Mouse (Mus musculus) E14TG2a.4 (cell line): ENCODE results near the gene Tmod1.

Experiments used
- H3K27me3 ChIP-seq: 2 replicates; pipeline ENCODE4 v1.6.1; 2014; ENCODE audit warnings: low read length, control low read depth; ENCODE audit not compliant: insufficient read depth
- H3K36me3 ChIP-seq: 2 replicates; pipeline ENCODE4 v1.6.1; 2014; ENCODE audit warnings: low read length, control low read depth; ENCODE audit not compliant: insufficient read depth
- H3K4me1 ChIP-seq: replicated peaks from 2 replicates; pipeline ENCODE4 v1.6.1; 2014; ENCODE audit warnings: low read depth, low read length, control low read depth
- H3K4me3 ChIP-seq: replicated peaks from 2 replicates; pipeline ENCODE4 v1.5.1; 2014; ENCODE audit warnings: mild to moderate bottlenecking, low read length
- H3K9me3 ChIP-seq: 2 replicates; pipeline ENCODE4 v1.6.1; 2014; ENCODE audit warnings: low read length, control low read depth
- CTCF ChIP-seq: conservative IDR thresholded peaks from 2 replicates; pipeline ENCODE4 v1.5.1; 2014; ENCODE audit warnings: low read length
- NANOG ChIP-seq: IDR thresholded peaks from 2 replicates; pipeline ENCODE4 v1.6.1; 2014; ENCODE audit warnings: borderline replicate concordance, low read length, mixed read lengths
- POU5F1 ChIP-seq: IDR thresholded peaks from 2 replicates; pipeline ENCODE4 v1.6.1; 2014; ENCODE audit warnings: low read length, borderline replicate concordance

Gene Tmod1

GRCm38 (mm10) chr4:46028224-46028623 is 10.5 kb upstream of the Tmod1 start:
- H3K4me3 ChIP-seq: no peak overlapping the region
- 0 out of 2 replicates have a peak, but pooled peaks cover 2% of the 10 kb centered on the region for H3K4me1 ChIP-seq
- TF ChIP-seq CTCF: no peak
- no peak for TF ChIP-seq NANOG
- no peak for TF ChIP-seq POU5F1
- peaks cover 2% of the 10 kb centered on the region; the same call in 1 of the 2 replicates for H3K27me3 ChIP-seq
- no peaks in the 10 kb centered on the region for H3K36me3 ChIP-seq
- H3K9me3 ChIP-seq: no peaks in the 10 kb centered on the region

- Histone ChIP-seq H3K27me3 (peaks cover 5% of the 10 kb centered on the region; the same call in 1 of the 2 replicates), H3K4me3 (no peak overlapping the region), H3K4me1 (0 out of 2 replicates have a peak, but pooled peaks cover 2% of the 10 kb centered on the region), H3K9me3 (no peaks in the 10 kb centered on the region), H3K36me3 (no peaks in the 10 kb centered on the region)
- TF ChIP-seq NANOG (no peak), POU5F1 (no peak), CTCF (no peak)
These were observed 10.0 kb upstream of the Tmod1 start for GRCm38 (mm10) chr4:46028781-46029180.

DNA sequence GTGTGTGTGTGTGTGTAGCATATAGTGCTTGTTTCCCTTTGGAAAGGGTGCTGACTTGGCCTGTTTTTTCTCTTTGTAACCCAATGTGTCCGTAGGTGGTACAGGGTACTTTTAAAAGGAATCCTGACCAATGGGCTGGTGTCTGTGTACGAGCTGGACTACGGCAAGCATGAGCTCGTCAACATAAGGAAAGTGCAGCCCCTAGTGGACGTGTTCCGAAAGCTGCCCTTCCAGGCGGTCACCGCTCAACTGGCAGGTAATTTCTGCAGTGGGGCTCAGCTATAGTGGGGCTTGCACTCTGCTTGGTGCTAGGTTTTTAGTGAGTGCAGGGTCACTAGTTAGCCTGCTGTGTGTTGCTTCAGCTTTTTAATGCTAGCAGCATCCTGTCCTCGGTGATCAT is 9.2 kb upstream of the Tmod1 start:
- Histone ChIP-seq H3K9me3 (no peaks in the 10 kb centered on the region), H3K4me1 (0 out of 2 replicates have a peak, but pooled peaks cover 2% of the 10 kb centered on the region), H3K27me3 (peaks cover 10% of the 10 kb centered on the region; the same call in 1 of the 2 replicates), H3K4me3 (no peak overlapping the region), H3K36me3 (no peaks in the 10 kb centered on the region)
- no peak for TF ChIP-seq NANOG
- TF ChIP-seq CTCF: peak; percentile 19

GRCm38 (mm10) chr4:46032448-46032847 is 6.3 kb upstream of the Tmod1 start:
- H3K4me3 ChIP-seq: no peak overlapping the region
- no peak for TF ChIP-seq POU5F1
- TF ChIP-seq CTCF: no peak
- TF ChIP-seq NANOG: no peak

GRCm38 (mm10) chr4:46033197-46033596 is 5.5 kb upstream of the Tmod1 start:
- TF ChIP-seq POU5F1: no peak
- TF ChIP-seq CTCF: no peak
- TF ChIP-seq NANOG: no peak

More at GRCm38 (mm10) chr4:46032448-46032847, 6.3 kb upstream of the Tmod1 start:
- no peaks in the 10 kb centered on the region for H3K36me3 ChIP-seq
- H3K4me1 ChIP-seq: 0 out of 2 replicates have a peak, but pooled peaks cover 2% of the 10 kb centered on the region
- peaks cover 25% of the 10 kb centered on the region for H3K27me3 ChIP-seq
- H3K9me3 ChIP-seq: no peaks in the 10 kb centered on the region

GRCm38 (mm10) chr4:46038591-46038891 is 194 bp upstream of the Tmod1 start:
- no peak for TF ChIP-seq CTCF
- no peak for TF ChIP-seq NANOG
- no peak for TF ChIP-seq POU5F1
- Histone ChIP-seq H3K4me1 (peaks cover 12% of the 10 kb centered on the region), H3K36me3 (no peaks in the 10 kb centered on the region), H3K27me3 (peaks cover 80% of the 10 kb centered on the region), H3K9me3 (no peaks in the 10 kb centered on the region), H3K4me3 (peak overlapping the region; percentile 80)

More at GRCm38 (mm10) chr4:46033197-46033596, 5.5 kb upstream of the Tmod1 start:
- Histone ChIP-seq H3K4me1 (0 out of 2 replicates have a peak, but pooled peaks cover 2% of the 10 kb centered on the region), H3K27me3 (peaks cover 32% of the 10 kb centered on the region), H3K36me3 (no peaks in the 10 kb centered on the region), H3K4me3 (no peak overlapping the region), H3K9me3 (no peaks in the 10 kb centered on the region)

- peaks cover 83% of the 10 kb centered on the region for H3K27me3 ChIP-seq
- no peak for TF ChIP-seq POU5F1
- no peak for TF ChIP-seq CTCF
- no peak for TF ChIP-seq NANOG
- H3K9me3 ChIP-seq: no peaks in the 10 kb centered on the region
- H3K4me3 ChIP-seq: peak overlapping the region; percentile 80
- H3K36me3 ChIP-seq: no peaks in the 10 kb centered on the region
- H3K4me1 ChIP-seq: peaks cover 12% of the 10 kb centered on the region
These were observed 1.2 kb downstream of the Tmod1 start for GRCm38 (mm10) chr4:46039899-46040298.

DNA sequence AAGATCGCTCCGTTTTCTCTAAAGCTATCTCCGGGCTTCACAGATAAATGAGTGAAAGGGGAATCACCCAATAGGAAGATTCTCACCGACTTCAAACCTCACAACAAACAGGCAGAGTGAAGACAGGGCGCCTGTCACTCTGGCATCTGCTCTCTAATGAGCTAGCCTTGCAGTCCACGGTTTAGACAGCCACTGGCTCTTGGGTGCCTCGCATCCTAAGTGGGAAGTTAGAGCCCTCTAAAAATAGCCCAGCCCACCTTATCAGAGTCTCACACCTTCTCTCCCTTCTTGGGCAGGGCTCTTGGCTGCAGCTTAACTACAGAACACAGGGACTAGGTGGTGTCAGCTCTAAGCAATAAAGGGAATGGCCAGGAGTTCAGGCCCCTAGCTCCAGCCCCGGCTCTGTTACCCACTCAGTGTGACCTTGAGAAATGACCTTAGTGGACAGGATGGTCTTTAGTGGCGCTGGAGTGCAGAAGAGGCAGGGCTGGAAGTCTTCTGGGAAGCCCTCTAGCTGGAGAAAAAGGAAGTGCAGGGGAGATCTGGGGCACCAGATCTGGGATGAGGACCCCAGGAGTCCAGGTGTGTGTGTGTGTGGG is 2.0 kb downstream of the Tmod1 start:
- H3K27me3 ChIP-seq: peaks cover 82% of the 10 kb centered on the region
- peaks cover 12% of the 10 kb centered on the region for H3K4me1 ChIP-seq
- H3K4me3 ChIP-seq: no peak overlapping the region
- H3K9me3 ChIP-seq: no peaks in the 10 kb centered on the region
- H3K36me3 ChIP-seq: no peaks in the 10 kb centered on the region
- TF ChIP-seq CTCF (peak; percentile 42), NANOG (no peak), POU5F1 (no peak)

DNA sequence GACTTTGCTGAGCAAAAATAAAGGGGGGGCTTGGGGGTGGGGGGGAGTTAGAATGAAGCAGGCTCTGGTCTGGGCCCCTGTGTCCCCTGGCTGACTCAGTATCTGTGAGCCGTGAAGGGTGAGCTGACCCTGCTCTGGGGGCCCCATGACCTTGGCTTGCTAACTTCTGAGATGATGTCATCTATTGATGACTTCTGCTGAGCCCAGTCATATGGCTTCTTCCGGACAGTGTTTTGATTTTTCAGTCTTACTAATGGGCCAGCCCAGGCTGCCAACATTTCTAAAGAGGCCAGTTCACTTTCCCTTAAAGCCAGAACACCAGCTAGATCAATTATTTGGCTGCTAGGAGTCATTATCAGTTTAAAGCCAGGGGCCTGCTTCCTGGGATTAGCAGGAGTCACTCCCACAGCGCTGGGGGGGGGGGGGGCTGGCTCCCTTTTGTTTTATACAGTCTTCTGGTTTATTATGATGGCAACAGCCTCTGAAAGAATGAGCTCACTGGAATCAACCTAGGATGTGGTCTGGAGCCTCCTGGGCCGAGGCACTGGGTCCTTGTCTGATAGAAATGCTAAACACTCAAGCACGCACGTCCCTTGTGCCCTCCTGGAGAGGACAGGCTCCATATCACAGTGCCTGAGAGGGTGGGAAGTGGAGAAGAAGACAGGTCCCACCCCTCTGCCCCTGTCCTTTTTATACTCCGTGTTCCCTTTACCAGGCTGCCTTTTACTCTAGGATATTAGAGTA is 3.2 kb downstream of the Tmod1 start:
- Histone ChIP-seq H3K36me3 (no peaks in the 10 kb centered on the region), H3K4me3 (no peak overlapping the region), H3K27me3 (peaks cover 81% of the 10 kb centered on the region), H3K9me3 (no peaks in the 10 kb centered on the region), H3K4me1 (peaks cover 12% of the 10 kb centered on the region)
- TF ChIP-seq CTCF: no peak
- TF ChIP-seq NANOG: no peak
- no peak for TF ChIP-seq POU5F1
